In the genomic region with DNA sequence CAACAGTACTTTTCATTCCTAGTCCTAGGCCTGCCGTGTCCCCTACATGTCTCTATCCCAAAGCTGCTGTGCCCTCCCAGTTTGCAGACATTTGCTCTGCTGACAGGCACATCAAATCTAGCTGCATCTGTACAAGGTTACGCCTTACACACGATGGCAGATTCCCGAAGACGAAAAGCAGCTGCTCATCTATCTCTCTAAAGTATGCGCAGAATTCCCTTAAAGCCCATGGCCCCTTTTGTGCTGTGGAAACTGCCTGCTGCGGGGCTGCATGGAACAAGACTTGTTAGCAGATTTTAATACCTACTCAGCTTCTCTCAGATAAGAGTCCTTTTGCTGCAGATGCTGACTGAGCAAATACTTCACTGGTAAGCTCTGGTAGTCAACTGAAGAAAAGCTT, we compare ENCODE assay signal across 30 mouse cellular contexts. TPM values are rescaled to one million over a fixed set of nuclear protein-coding genes. Genes with fewer than 3 reads are reported as not detected.
DNase-seq lines count a peak whose midpoint lies in the region; ATAC-seq and TF ChIP-seq lines count a peak whose summit lies in the region.
"Had no signal": no experiment of that assay in that cellular context is flagged by ENCODE, and none has a peak within 500 bp of the region (broad histone marks: within the 10 kb centered on the region; RNA-seq: fewer than 3 reads in every experiment).

No protein-coding gene starts in this region.

- H3K4me1 ChIP-seq in heart, embryonic 10.5 days = 0 out of 2 replicates have a peak, but pooled peaks cover 2% of the 10 kb centered on the region
- 0 out of 2 replicates have a peak, but pooled peaks cover 2% of the 10 kb centered on the region for H3K4me1 ChIP-seq in intestine, embryonic 15.5 days (replicated peaks)
- H3K4me1 ChIP-seq in intestine, postnatal 0 days (replicated peaks; ENCODE audit: control insufficient read depth, insufficient read depth, low read length) = no peaks in the 10 kb centered on the region
- 0 out of 2 replicates have a peak, but pooled peaks cover 3% of the 10 kb centered on the region for H3K4me1 ChIP-seq in embryonic facial prominence, embryonic 13.5 days
- no peaks in the 10 kb centered on the region for H3K4me1 ChIP-seq in stomach, embryonic 15.5 days
- H3K4me1 ChIP-seq: forebrain, embryonic 13.5 days; midbrain, embryonic 10.5 days; neural tube, embryonic 13.5 days had no signal

- H3K4me2 ChIP-seq in intestine, embryonic 15.5 days (replicated peaks) = no peak overlapping the region
- no peak overlapping the region for H3K4me2 ChIP-seq in intestine, postnatal 0 days (replicated peaks; ENCODE audit: low read depth)
- H3K4me2 ChIP-seq in embryonic facial prominence, embryonic 13.5 days = no peak overlapping the region
- H3K4me2 ChIP-seq in stomach, embryonic 15.5 days = no peak overlapping the region
- H3K4me2 ChIP-seq: forebrain, embryonic 13.5 days; liver, embryonic 12.5 days; neural tube, embryonic 13.5 days had no signal

- TF ChIP-seq CTCF in intestine, postnatal 0 days (IDR thresholded peaks at IDR 0.05; ENCODE audit: low read depth) = no peak

- H3K4me3 ChIP-seq in heart, embryonic 10.5 days = no peak overlapping the region
- H3K4me3 ChIP-seq in intestine, embryonic 15.5 days (replicated peaks) = no peak overlapping the region
- H3K4me3 ChIP-seq in intestine, postnatal 0 days (ENCODE audit: low read depth, low read length) = no peak overlapping the region
- H3K4me3 ChIP-seq in embryonic facial prominence, embryonic 13.5 days = no peak overlapping the region
- H3K4me3 ChIP-seq in stomach, embryonic 15.5 days (replicated peaks) = no peak overlapping the region
- H3K4me3 ChIP-seq: forebrain, embryonic 13.5 days; liver, embryonic 12.5 days; midbrain, embryonic 10.5 days; myocyte; neural tube, embryonic 13.5 days had no signal

- no peak for ATAC-seq in intestine, embryonic 15.5 days
- ATAC-seq in intestine, postnatal 0 days = no peak
- no peak for ATAC-seq in embryonic facial prominence, embryonic 13.5 days (ENCODE audit: insufficient number of reproducible peaks, insufficient read depth, low FRiP score, low TSS enrichment, low read depth)
- ATAC-seq in stomach, embryonic 15.5 days (ENCODE audit: insufficient read depth, low FRiP score, low read depth) = no peak
- ATAC-seq: CD4-positive, CD25-positive, alpha-beta regulatory T cell, adult 4 months; forebrain, embryonic 13.5 days; hindbrain, postnatal 0 days; liver, embryonic 12.5 days; midbrain, embryonic 16.5 days had no signal

- H3K36me3 ChIP-seq in heart, embryonic 10.5 days = peaks cover 86% of the 10 kb centered on the region
- H3K36me3 ChIP-seq in intestine, embryonic 15.5 days = peaks cover 35% of the 10 kb centered on the region
- peaks cover 73% of the 10 kb centered on the region for H3K36me3 ChIP-seq in intestine, postnatal 0 days (ENCODE audit: control insufficient read depth, insufficient read depth)
- H3K36me3 ChIP-seq in embryonic facial prominence, embryonic 13.5 days = peaks cover 76% of the 10 kb centered on the region
- peaks cover 55% of the 10 kb centered on the region for H3K36me3 ChIP-seq in stomach, embryonic 15.5 days

- H3K27ac ChIP-seq in heart, embryonic 10.5 days = no peak overlapping the region
- peak overlapping the region; percentile 60; the same call in 1 of the 2 replicates for H3K27ac ChIP-seq in intestine, embryonic 15.5 days
- no peak overlapping the region for H3K27ac ChIP-seq in intestine, postnatal 0 days (ENCODE audit: low read depth, low read length)
- H3K27ac ChIP-seq in embryonic facial prominence, embryonic 13.5 days = 0 out of 2 replicates have a peak overlapping the region, but pooled peaks have one; percentile 8
- peak overlapping the region; percentile 40; the same call in 1 of the 2 replicates for H3K27ac ChIP-seq in stomach, embryonic 15.5 days
- H3K27ac ChIP-seq: forebrain, embryonic 13.5 days; hindbrain, postnatal 0 days; kidney, postnatal 0 days; liver, embryonic 12.5 days; midbrain, embryonic 10.5 days; neural tube, embryonic 13.5 days had no signal

- no peak overlapping the region for H3K9ac ChIP-seq in intestine, embryonic 15.5 days
- no peak overlapping the region for H3K9ac ChIP-seq in intestine, postnatal 0 days (ENCODE audit: low read depth, low read length)
- no peak overlapping the region for H3K9ac ChIP-seq in embryonic facial prominence, embryonic 13.5 days
- no peak overlapping the region for H3K9ac ChIP-seq in stomach, embryonic 15.5 days
- H3K9ac ChIP-seq: forebrain, embryonic 13.5 days; liver, embryonic 12.5 days; neural tube, embryonic 13.5 days had no signal

- DNase-seq in heart, embryonic 10.5 days (ENCODE audit: low spot score) = peak; percentile 81
- no peak for DNase-seq in heart, postnatal 4 days
- DNase-seq in right cerebral cortex, adult 18-20 months = no peak
- DNase-seq: adrenal gland, postnatal 25 days; cerebellum, adult 9-10 months; gastrocnemius, postnatal 36 days; kidney, adult 2 months; left cerebral cortex, postnatal 4 days; lung, adult 18-20 months; right cerebral cortex, postnatal 4 days had no signal

- 54% methylated on average over 7 of the region's 7 CpGs for WGBS in heart, embryonic 10.5 days
- 52% methylated on average over 7 of the region's 7 CpGs for WGBS in intestine, embryonic 15.5 days
- WGBS in intestine, postnatal 0 days = 74% methylated on average over 7 of the region's 7 CpGs
- WGBS in embryonic facial prominence, embryonic 13.5 days = 56% methylated on average over 7 of the region's 7 CpGs
- WGBS in stomach, embryonic 15.5 days = 67% methylated on average over 7 of the region's 7 CpGs

- H3K27me3 ChIP-seq in heart, embryonic 10.5 days (ENCODE audit: insufficient read depth, poor library complexity, severe bottlenecking) = no peaks in the 10 kb centered on the region
- H3K27me3 ChIP-seq in intestine, embryonic 15.5 days (replicated peaks) = no peaks in the 10 kb centered on the region
- H3K27me3 ChIP-seq in intestine, postnatal 0 days (replicated peaks; ENCODE audit: control insufficient read depth, insufficient read depth, low read length) = no peaks in the 10 kb centered on the region
- H3K27me3 ChIP-seq in embryonic facial prominence, embryonic 13.5 days = no peaks in the 10 kb centered on the region
- no peaks in the 10 kb centered on the region for H3K27me3 ChIP-seq in stomach, embryonic 15.5 days (replicated peaks)
- H3K27me3 ChIP-seq: forebrain, embryonic 13.5 days; liver, embryonic 12.5 days; neural tube, embryonic 13.5 days had no signal

- H3K9me3 ChIP-seq in heart, embryonic 10.5 days = no peaks in the 10 kb centered on the region
- no peaks in the 10 kb centered on the region for H3K9me3 ChIP-seq in intestine, embryonic 15.5 days
- H3K9me3 ChIP-seq in intestine, postnatal 0 days (ENCODE audit: control insufficient read depth) = no peaks in the 10 kb centered on the region
- no peaks in the 10 kb centered on the region for H3K9me3 ChIP-seq in embryonic facial prominence, embryonic 13.5 days
- no peaks in the 10 kb centered on the region for H3K9me3 ChIP-seq in stomach, embryonic 15.5 days
- H3K9me3 ChIP-seq: forebrain, embryonic 13.5 days; liver, embryonic 12.5 days; midbrain, embryonic 10.5 days; neural tube, embryonic 13.5 days had no signal

RNA-seq across cellular contexts. Expression of gene Zc2hc1b, which starts 2.4 kb away (rescaled TPM):
- not detected in 2 replicates for polyA plus RNA-seq in heart, embryonic 10.5 days (2016; fragmentation: Nextera tagmentation; extraction: Ambion mirVana)
- not detected for total RNA-seq in heart, postnatal 4 days (2021)
- polyA plus RNA-seq in intestine, embryonic 15.5 days (2015; fragmentation: Nextera tagmentation; extraction: Ambion mirVana) = not detected in 2 replicates
- polyA plus RNA-seq in intestine, postnatal 0 days (2015; fragmentation: Nextera tagmentation; extraction: Ambion mirVana) = not detected in 2 replicates
- not detected in 2 replicates for polyA plus RNA-seq in embryonic facial prominence, embryonic 13.5 days (2015; fragmentation: Nextera tagmentation; extraction: Ambion mirVana)
- not detected in 2 replicates for polyA plus RNA-seq in stomach, embryonic 15.5 days (2015; fragmentation: Nextera tagmentation; extraction: Ambion mirVana)
- total RNA-seq: adrenal gland, postnatal 25 days; gastrocnemius, adult 18-20 months; gastrocnemius, postnatal 36 days; hindbrain, postnatal 0 days; layer of hippocampus, postnatal 10 days; left cerebral cortex, adult 8-10 months; left cerebral cortex, postnatal 4 days had no signal
- polyA plus RNA-seq: CD4-positive, CD25-positive, alpha-beta regulatory T cell, adult 4 months; forebrain, embryonic 13.5 days; heart, embryonic 16.5 days; hindbrain, embryonic 11.5 days; hindbrain, postnatal 0 days; kidney, adult 2 months; kidney, postnatal 0 days; large intestine, adult 2 months; liver, embryonic 12.5 days; midbrain, embryonic 10.5 days; midbrain, embryonic 16.5 days; myocyte; neural tube, embryonic 13.5 days; urinary bladder, adult 2 months had no signal

RNA-seq across cellular contexts. Expression of gene Ltv1, which starts 12.8 kb away (rescaled TPM):
- 79.1 and 81.1 TPM in 2 replicates for polyA plus RNA-seq in heart, embryonic 10.5 days (2016; fragmentation: Nextera tagmentation; extraction: Ambion mirVana)
- 10 to 100 TPM; 29.8 to 36.1 TPM for total RNA-seq in heart, postnatal 4 days (2021)
- polyA plus RNA-seq in intestine, embryonic 15.5 days (2015; fragmentation: Nextera tagmentation; extraction: Ambion mirVana) = 74.6 and 82.0 TPM in 2 replicates
- polyA plus RNA-seq in intestine, postnatal 0 days (2015; fragmentation: Nextera tagmentation; extraction: Ambion mirVana) = 44.1 and 45.5 TPM in 2 replicates
- polyA plus RNA-seq in embryonic facial prominence, embryonic 13.5 days (2015; fragmentation: Nextera tagmentation; extraction: Ambion mirVana) = 68.9 and 69.1 TPM in 2 replicates
- 74.1 and 75.3 TPM in 2 replicates for polyA plus RNA-seq in stomach, embryonic 15.5 days (2015; fragmentation: Nextera tagmentation; extraction: Ambion mirVana)

Comparison
In these comparisons a context has a peak if more than half of its experiments do, and no peak if none do; other contexts are left out.
1. H3K27ac ChIP-seq: peak in intestine, embryonic 15.5 days (single experiment), embryonic facial prominence, embryonic 13.5 days (single experiment) and stomach, embryonic 15.5 days (single experiment); none in heart, embryonic 10.5 days (single experiment) and intestine, postnatal 0 days (single experiment).